Mouse (Mus musculus) gastrocnemius, postnatal 14 days (tissue): ENCODE results near the gene Lama5. TPM values are rescaled to one million over a fixed set of nuclear protein-coding genes. Genes with fewer than 3 reads are reported as not detected.

Experiments
- DNase-seq: peaks from one replicate; pipeline ENCODE4 v3.0.0; 2021; ENCODE audit warnings: mixed read lengths
- intact Hi-C: fragments of 180-260 bp; cut with DNase I; formaldehyde crosslinking; loops from one replicate; pipeline ENCODE4 v1.15.1; 2025; ENCODE audit warnings: low total_unique reads
- total RNA-seq, 2 experiments: library from RNA; stranded (reverse); gene quantifications; 2 replicates each; pipeline ENCODE4 v1.2.3; 2021

Lama5 gene
- total RNA-seq, 2 experiments from 2014 or later, result 17.9 to 18.0 TPM

DNA sequence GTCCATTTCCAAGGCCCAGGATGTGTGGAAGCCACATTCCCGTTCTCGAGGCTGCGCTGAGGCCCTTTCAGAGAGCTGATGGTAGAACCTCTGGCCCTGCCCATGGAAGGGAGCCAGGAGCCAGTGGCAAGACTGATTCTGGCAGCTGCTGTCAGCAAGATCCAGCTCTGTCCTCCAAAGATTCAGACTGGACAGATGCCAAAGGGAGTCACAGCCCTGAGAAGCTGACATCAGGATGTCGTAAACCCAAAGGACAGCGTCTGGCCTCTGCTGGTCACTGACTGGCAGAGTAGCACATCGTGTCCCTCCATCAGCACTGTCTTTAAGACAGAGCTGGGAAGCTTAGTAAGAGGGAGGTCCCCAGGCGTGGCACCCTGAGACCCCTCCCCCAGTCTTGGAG, 2.9 kb upstream of the Lama5 start:
- intact Hi-C loops, result no loop called here
- peak; percentile 66 for DNase-seq

DNA sequence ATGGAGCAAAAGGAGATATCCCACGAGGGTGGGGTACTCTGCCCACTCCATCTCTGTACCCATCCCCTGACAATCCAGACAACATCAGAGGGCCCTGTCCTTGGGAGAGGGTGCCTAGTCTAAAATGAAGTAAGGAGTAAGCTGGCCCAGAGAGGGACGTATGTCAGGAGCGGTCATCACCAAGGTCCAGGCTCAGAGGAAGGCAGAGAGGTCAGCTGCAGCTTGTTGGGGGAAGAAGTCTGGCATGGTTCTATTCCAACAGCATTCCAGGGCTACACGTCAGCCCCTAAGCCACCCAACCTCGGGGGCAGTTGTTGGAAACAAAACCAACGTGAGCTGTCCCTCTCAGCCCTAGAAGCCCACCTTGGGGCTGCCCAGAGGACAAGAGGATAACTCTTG, 2.4 kb upstream of the Lama5 start:
- DNase-seq, result no peak
- intact Hi-C loops, result no loop called here

- intact Hi-C loops, result no loop called here
- peak; percentile 63 for DNase-seq
Measured at GRCm38 (mm10) chr2:180227262-180228059, 1.8 kb upstream of the Lama5 start.

DNA sequence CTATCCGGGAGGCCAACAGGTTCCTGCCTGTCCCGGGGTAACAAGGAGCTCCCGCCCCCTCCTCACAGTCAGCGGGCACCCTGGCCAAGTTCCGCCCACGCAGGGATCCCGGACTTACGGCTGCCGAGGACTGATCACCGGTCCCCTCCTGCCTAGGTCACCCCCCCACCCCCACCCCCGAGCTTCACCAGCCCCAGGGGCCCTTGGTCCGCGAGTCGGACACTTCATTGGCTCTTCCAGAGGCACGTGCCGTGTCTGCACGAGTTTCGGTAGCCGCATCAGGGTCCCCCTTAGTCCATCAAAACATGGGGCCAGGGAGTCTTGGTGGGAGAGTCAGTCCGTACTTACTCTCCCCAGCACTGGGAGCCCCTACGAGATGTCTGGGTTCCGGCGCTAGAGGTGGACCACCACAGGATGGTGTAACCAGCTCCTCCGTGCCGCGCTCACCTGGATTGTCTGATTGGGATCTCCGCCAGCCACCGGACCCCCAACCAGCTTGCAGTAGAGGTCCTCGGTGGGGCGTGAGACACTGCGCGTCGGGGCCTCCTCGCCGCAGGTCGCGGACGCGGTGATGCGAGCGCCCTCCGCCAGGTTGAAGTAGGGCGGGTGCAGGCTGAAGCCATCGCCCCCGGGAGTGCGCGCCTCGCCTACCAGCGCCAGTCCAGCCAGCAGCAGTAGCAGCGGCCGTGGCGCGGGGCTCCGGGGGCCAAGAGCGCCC, 456 bp downstream of the Lama5 start:
- no peak for DNase-seq
- intact Hi-C loops, result no loop called here

- DNase-seq, result no peak
- intact Hi-C loops, result no loop called here
Measured at GRCm38 (mm10) chr2:180224647-180225043, 1.0 kb downstream of the Lama5 start.

- intact Hi-C loops, result no loop called here
- DNase-seq, result no peak
Measured at GRCm38 (mm10) chr2:180222250-180222649, 3.4 kb downstream of the Lama5 start.

GRCm38 (mm10) chr2:180221051-180221450, 4.6 kb downstream of the Lama5 start:
- intact Hi-C loops, result no loop called here
- DNase-seq, result no peak

GRCm38 (mm10) chr2:180220165-180220564, 5.5 kb downstream of the Lama5 start:
- no peak for DNase-seq
- intact Hi-C loops, result no loop called here

DNA sequence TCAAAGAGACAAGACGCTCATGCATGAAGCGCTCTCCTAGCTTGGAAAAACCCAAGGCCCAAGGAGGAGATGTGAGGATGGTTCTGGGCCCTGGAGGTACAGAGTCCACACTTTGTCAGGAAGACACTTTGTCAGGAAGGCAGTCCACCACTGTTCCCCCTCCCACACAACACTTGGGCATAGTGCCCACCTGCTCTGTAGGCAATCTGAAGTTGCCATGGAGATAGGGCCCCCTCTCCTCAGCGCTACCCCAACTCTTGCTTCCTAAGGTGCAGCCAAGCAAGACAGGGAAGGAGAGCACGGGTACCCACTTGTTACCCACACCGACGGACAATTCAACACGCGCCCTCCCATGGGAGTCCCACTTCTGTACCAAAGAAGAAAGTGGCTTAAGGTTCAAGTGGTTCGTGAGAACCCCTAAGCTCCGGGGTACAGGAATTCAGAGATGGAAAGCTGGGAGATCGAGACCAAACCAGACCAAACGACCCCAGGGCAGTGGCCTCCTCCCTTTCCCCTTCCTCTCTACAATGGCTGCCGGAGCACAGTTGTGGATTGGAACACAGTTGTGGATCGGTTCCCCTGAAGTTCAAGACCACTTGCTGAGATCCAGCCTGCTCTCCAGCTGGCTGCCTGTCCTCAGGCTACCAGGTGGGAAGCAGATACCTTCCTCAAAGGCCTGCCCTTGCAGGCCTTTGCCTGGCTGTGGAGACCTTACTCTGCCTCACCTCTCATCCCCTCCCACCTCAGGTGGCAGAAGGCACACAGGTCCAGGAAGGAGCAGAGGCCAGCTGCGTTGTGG, 6.3 kb downstream of the Lama5 start:
- no peak for DNase-seq
- intact Hi-C loops, result no loop called here

DNA sequence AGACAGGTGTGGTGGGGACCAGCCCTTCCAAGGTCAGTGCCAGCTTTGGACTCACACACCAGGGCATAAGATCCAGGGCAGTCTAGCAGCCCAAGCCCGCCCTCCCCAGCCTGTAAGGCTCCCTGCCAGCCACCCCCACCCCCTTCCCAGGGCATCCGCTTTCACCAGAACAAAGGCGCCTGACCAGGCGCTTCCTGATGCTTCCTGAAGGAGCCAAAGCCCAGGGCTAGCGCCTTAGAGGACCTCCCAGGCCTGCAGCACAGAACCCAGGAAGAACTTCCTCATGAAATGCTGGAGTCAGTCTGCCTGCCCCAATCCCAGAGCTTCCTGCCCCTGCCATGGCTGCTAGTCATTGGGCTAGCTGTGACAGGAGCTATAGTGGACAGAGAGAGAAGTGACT, 7.0 kb downstream of the Lama5 start:
- no peak for DNase-seq
- intact Hi-C loops, result no loop called here

DNA sequence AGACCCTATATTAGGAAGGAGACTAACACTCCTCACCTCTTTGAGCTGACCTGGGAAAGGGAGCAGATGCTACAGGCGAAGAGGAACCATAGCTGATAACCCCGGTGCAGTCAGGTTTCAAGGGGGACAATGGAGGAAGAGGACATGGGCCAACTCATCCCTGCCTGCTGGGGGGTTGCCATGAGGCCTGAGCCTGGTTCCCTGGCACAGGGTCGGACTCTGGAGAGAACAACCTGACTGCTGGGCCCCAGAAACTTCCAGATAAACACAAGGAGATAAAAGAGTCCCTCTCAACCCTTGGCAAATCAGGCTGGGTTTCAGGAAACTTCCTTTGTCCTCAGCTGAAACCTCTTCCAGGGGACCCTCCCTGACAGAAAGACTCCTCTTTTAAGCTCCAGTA, 7.4 kb downstream of the Lama5 start:
- intact Hi-C loops, result no loop called here
- DNase-seq, result no peak

- intact Hi-C loops, result no loop called here
Measured at GRCm38 (mm10) chr2:180217587-180217986, 8.1 kb downstream of the Lama5 start.

GRCm38 (mm10) chr2:180216921-180217320, 8.7 kb downstream of the Lama5 start:
- intact Hi-C loops, result no loop called here

More at GRCm38 (mm10) chr2:180217587-180217986, 8.1 kb downstream of the Lama5 start:
- peak; percentile 88 for DNase-seq

GRCm38 (mm10) chr2:180215951-180216350, 9.7 kb downstream of the Lama5 start:
- intact Hi-C loops, result no loop called here
- DNase-seq, result no peak

More at GRCm38 (mm10) chr2:180216921-180217320, 8.7 kb downstream of the Lama5 start:
- DNase-seq, result no peak

- DNase-seq, result no peak
Measured at GRCm38 (mm10) chr2:180215011-180215461, 10.6 kb downstream of the Lama5 start.

GRCm38 (mm10) chr2:180214352-180214978, 11.2 kb downstream of the Lama5 start:
- intact Hi-C loops, result loop anchor here (5.0 kb wide), 1 partner anchor 33 kb away; no protein-coding TSS in a partner anchor
- no peak for DNase-seq

More at GRCm38 (mm10) chr2:180215011-180215461, 10.6 kb downstream of the Lama5 start:
- intact Hi-C loops, result no loop called here

GRCm38 (mm10) chr2:180212255-180212654, 13.4 kb downstream of the Lama5 start:
- intact Hi-C loops, result loop anchor here (5.0 kb wide), 1 partner anchor 35 kb away; no protein-coding TSS in a partner anchor
- DNase-seq, result no peak

- intact Hi-C loops, result no loop called here
- DNase-seq, result no peak
Measured at GRCm38 (mm10) chr2:180208976-180209375, 16.7 kb downstream of the Lama5 start.

DNA sequence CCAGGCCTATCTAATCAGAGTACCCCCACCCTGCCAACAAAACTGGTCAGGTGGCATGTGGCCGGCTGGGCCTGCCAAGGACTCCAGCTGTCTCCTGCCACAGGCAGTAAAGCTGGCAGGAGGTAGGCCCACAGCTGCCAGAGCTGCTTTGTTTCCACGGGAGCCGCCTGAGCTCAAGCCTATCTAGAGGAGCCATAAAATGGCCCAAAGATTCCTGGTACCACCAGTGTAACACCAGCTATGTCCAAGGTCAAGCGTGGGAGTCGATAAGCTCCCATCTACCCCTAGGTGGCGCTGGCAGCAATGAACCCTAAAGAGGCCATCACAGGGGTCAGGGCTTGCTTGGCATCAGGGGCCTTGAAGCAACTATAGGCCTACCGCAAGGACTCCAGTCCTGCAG, 17.8 kb downstream of the Lama5 start:
- intact Hi-C loops, result no loop called here
- DNase-seq, result peak; percentile 78

GRCm38 (mm10) chr2:180205956-180206280, 19.7 kb downstream of the Lama5 start:
- intact Hi-C loops, result no loop called here

More at GRCm38 (mm10) chr2:180205956-180206280, 19.7 kb downstream of the Lama5 start:
- DNase-seq, result no peak
